Mouse (Mus musculus): ENCODE results near the gene Nfatc3. TPM values are rescaled to one million over a fixed set of nuclear protein-coding genes. Genes with fewer than 3 reads are reported as not detected.
A peak's percentile ranks its signal among the peaks of the same experiment; 100 is the strongest.

The Nfatc3 gene
- polyA plus RNA-seq, 1 experiment from 2014 or later, result 26.6 TPM

DNA sequence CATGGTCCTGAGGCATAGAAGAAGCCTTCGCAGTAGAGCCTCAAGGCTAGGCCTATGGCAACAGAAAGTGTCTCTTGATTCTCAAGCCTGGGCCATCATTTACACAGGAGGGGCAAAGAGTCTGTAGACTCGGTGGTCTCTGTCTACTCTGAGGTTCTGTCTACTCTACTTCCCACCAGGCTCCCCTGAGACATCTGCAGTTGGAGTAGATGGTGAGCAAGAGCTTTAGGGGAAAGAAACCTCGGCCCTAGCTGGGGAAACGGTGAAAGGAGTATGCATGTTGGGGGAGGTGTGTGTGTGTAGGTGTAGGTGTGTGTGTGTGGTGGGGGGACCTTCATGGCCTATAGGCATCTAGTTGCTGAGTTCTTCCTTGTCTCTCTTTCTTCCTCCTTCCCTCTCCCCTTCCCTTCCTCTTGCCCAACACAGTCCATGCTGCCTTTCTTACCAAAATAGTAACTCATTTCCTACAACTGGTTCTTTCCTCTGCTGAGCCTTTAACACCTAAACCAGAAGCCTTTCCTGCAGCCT lies 2.1 kb upstream of the Nfatc3 start:
- no peak for DNase-seq (ENCODE audit: low spot score)

DNA sequence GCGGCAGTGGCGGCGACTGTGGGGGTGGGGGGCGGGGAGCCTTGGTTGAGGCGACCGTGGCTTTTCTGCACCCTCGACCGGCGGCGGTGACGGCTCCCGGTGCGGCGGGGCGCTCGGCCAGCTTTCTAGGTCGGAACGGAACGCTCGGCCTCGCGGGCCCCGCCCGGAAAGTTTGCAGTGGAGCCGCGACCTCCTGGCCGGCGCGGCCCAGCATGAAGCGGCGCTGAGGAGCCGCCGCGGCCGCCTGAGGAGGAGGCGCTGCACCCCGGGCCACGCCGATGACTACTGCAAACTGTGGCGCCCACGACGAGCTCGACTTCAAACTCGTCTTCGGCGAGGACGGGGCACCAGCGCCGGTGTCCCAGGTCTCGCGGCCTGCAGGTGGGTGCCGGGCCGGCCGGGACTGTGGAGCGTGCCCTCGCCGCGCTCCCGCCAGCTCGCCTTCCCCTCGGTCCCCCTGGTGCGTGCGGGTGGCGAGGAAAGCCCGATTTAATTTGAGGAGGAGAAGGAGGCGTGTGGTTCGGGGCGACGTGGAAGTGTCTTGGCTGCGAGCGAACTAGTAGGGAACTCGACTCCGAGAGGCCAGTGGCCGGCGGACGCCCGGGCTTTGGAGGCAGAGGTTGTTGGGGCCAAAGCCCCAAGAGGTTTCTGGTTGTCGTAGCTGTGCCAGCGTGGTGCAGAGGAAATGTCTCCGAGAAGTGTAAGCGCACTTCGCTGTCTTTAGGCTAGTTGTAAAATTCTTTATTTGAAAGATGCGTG lies 1.2 kb downstream of the Nfatc3 start:
- DNase-seq (ENCODE audit: low spot score), result no peak

DNA sequence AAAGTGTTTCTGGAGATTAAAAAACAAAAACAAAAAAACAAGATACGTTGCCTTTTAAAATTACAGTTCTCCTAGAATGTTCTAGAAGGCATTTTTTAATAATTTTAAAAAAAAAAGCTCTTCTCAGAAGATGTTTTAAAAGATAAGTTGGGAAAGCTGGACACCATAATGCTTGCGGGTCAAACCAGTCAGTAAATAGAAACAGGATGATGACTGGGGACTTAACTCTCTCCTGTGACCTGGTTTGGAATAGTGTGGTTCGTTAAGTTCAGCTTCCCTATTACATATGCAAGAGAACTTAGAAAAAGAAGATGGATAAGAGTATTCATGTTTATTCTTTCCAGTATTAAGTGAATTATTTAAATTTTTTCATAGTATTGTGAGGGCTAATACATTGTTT lies 1.9 kb downstream of the Nfatc3 start:
- peak; percentile 21 for DNase-seq (ENCODE audit: low spot score)

DNA sequence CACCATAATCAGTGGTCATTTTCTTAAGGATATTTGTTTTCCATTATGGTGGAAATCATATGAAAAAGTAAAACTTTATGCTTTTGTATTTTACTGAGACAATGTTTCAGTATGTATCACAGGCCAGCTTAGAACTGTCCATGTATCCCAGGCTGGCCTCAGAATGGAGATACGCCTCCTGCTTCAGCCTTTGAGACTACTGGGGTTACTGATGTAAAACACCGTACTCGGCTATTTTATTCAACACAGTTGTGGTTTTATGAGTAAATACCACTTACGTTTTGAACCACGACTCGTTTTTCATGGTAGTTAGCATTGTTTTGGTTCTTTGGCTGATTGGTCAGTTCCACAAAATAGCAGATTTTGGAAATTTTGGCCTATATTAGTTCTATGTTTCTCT lies 3.0 kb downstream of the Nfatc3 start:
- DNase-seq (ENCODE audit: low spot score), result no peak

DNA sequence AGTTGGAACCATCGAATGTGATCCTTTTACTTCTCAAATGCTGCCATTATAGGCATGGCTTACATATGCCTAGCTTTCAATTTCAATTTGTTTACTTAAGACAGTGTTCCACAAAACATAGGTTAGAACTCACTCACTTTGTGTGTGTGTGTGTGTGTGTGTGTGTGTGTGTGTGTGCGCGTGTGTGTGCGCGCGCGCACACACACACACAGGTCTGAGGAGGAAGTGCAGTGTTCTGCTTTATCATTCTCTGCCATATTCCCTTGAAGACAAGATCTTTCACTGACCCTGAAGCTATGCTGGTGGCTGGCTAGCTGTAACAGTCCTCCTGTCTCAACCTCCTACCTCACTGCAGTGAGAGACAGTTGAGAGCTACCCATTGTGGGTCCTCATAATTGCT lies 4.4 kb downstream of the Nfatc3 start:
- no peak for DNase-seq (ENCODE audit: low spot score)

DNA sequence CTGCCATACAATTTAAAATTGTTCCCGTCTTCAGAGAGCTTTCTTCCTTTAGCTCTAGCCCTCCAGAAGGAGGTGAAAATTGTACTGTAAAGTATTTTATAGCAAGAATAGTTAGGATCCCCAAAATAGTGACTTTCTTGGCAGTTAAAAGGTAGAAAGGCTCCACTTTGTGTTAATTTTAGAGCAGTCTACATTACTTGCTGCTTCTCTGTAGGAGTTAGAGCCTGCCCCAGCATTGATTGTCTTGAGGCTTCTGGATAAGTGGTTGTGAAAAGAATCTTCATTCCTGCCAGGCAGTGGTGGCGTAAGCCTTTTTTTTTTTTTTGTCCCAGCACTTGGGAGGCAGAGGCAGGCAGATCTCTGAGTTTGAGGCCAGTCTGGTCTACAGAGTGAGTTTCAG lies 8.1 kb downstream of the Nfatc3 start:
- no peak for DNase-seq (ENCODE audit: low spot score)

DNA sequence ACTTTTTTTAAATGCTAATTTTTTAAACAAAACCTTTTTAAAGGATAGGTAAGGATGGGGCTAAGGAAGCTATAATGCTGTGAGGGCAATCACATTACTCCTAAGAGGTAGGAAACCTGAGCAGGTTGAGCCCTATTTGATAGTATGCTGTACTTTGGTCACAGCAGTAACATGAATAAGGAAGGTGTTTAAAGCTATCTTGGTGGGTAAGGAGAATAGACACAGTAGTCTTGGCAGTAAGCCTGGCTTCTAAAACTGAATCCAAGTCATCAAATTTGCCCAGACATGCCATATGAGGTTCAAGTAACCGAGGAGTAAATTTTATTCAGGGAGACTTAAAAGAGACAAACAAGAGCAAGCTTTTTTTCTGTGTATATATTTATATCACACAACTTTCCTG lies 10.9 kb downstream of the Nfatc3 start:
- no peak for DNase-seq (ENCODE audit: low spot score)

DNA sequence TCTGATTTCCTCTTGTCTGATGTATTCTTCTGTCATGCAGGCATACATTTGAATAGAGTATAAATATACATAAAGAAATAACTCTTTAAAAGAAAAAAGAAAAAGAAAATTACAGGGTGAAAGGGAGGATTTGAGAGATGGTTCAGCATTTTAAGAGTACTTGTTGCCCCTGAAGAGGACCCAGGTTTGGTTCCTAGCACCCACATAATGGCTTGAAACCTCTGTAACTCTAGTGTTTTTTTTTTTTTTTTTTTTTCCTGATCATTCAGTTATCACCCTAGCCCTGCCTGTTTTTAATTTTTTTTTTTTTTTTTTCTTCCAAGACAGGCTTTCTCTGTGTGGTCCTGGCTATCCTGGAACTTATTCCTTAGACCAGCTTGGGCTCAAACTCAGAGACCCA lies 13.5 kb downstream of the Nfatc3 start:
- no peak for DNase-seq (ENCODE audit: low spot score)

DNA sequence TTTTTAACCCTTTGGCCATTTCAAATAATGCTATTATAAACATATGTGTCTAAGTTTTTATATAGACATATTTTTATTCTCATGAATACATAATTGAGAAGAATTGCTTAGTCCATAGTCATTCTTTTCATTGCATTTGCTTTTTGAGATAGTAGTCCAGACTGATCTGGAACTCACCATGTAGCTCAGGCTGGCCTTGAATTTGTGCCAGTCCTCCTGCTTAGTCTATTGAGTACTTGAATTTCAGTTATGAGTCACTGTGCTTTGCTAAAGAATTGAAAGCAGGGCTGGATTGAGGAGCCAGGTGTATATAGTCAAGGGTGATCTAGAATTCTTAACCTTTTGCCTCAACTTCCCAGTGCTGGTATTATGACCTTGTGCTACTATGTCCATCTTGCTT lies 15.6 kb downstream of the Nfatc3 start:
- no peak for DNase-seq (ENCODE audit: low spot score)

DNA sequence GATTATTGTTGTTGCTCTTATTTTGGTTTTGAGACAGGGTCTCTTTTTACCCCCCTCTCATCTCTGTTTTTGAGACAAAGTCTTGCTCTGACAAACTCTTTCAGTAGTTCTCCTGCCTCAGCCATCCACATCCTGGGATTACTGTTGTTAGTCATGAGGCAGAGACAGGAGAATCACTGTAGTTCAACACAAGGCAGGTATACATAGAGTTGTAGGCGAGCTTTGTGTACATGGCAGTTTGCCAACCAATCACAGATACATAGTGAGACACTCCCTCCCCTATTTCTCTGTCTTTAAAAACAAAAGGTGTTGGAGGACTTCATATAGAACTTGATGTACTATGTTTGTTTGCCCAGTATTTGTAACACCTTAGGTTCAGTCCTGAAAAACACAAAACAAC lies 16.0 kb downstream of the Nfatc3 start:
- no peak for DNase-seq (ENCODE audit: low spot score)

DNA sequence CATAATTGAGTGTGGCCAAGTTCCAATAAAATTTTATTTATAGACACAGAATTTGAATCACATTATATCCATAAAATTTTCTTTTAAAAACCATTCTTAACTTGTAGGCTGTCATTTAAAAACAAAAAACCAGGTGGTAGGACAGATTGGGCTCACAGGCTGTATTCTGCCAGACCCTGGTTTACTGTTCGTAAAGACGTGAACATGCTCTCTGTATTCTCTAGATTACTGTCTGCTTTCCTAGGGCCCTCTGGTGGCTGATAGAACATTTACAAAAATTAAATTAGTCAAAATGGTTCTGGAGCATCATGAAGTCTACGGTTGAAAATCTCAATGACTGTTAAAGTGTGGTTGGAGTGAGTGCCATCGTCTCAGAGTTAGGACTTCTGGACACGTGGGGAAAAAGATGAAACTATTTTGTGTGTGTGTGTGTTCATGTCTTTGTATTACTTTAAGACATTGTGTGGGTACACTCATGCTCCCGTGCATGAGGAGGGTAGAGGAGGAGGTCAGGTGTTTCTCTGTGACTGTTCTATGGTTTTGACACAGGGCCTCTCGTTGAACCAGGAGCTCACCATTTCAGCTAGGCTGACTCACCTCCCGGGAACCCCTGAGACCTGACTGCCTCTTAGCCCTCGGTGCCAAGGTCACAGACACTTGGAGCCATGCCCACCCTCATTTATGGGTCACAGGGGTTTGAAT lies 16.7 kb downstream of the Nfatc3 start:
- peak; percentile 52 for DNase-seq (ENCODE audit: low spot score)

DNA sequence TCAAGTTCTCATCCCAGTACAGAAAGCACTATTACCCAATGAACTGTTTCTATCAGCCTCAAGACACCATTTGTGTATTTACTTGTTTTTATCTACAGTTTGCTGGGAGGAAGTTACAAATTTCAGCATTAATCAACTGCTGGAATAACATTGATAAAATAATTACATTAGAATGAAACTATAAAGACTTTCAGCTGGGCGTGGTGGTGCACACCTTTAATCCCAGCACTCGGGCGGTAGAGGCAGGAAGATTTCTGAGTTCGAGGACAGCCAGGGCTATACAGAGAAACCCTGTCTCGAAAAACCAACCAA lies 17.2 kb downstream of the Nfatc3 start:
- DNase-seq (ENCODE audit: low spot score), result no peak

DNA sequence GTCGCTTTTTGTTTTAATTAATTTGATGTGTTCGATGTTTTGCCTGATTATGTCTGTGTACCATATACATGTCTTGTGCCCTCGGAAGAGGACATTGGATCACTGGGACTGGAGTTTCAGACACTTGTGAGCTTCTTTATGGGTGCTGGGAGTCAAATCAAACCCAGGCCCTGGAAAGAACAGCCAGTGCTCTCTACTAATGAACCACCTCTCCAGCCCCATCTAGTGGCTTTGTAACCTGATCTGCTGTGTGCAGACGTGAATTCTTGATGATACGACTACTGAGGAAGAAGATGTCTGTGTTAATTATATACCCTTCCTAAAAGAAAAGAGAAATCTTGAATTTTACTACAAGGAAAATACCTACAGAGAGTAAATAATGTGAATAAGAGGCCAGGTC lies 18.0 kb downstream of the Nfatc3 start:
- peak; percentile 42 for DNase-seq (ENCODE audit: low spot score)

DNA sequence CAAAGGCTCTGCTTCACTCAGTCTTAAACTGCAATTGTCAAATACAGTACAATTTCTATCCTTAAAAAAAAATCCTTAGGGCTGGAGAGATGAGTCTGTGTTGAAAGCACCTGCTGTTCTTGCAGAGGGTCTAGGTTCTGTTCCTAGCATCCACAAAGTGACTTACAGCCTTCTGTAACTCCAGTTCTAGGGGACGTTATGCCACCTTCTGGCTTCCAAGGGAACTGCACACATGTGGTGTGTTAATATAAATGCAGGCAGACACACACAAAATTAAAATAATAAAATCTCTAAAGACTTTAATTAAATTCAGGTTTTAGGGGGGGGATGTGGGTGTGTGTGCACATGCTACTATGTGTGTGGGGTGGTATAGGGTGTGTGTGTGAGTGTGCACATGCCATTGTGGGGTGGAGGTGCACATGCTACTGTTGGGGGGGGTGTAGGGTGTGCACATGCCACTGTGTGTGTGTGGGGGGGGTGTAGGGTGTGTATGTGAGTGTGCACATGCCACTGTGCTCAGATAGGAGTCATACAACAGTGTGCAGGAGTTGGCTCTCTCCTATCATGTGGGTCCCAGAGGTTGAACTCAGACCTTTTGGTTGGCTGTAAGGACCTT lies 18.9 kb downstream of the Nfatc3 start:
- no peak for DNase-seq (ENCODE audit: low spot score)

DNA sequence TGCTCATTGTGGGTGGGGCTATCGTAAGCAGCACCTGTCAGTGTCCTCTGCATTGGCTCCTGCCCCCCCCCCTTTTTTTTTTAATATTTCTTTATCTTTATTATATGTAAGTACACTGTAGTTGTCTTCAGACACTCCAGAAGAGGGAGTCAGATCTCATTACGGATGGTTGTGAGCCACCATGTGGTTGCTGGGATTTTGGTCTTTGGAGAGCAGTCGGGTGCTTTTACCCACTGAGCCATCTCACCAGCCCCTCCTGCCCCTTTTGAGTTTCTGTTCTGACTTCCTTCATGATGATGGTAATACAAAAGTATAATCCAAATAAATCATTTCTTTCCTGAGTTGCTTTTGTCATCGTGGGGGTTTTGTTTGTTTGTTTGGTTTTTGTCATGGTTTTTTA lies 43.7 kb downstream of the Nfatc3 start:
- no peak for DNase-seq (ENCODE audit: low spot score)

DNA sequence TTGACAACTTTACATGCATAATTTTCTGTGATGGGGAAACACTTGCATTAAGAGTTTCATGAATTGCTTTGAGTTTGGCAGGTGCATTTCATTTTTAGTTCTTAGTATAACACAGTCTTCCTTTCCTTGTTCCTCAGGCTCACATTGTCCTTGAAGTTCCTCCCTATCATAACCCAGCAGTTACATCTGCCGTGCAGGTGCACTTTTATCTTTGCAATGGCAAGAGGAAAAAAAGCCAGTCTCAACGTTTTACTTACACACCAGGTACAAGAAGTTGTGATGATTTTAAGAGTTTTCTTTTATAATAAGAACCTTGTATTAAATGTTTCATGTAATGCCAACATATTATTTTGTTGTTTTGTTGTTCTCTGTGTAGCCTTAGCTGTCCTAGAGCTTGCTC lies 45.2 kb downstream of the Nfatc3 start:
- peak; percentile 79 for DNase-seq (ENCODE audit: low spot score)

DNA sequence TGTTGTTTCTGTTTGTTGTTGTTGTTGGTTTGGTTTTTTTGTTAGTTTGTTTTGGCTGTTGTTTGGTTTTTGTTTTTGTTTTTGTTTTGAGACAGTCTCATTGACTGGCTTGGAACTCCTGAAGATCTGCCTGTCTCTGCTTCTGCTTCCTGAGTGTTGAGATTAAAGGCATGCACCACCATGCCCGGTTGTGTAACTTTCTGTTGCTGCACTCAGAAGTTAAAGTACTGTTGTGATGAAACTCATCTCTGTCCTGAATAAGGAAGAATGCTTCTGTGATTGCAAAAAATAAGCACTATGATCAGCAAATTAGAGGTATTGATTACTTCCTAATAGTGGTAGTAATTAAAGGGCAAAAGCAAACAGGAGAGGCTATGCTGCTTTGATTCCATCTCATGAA lies 47.6 kb downstream of the Nfatc3 start:
- DNase-seq (ENCODE audit: low spot score), result no peak

DNA sequence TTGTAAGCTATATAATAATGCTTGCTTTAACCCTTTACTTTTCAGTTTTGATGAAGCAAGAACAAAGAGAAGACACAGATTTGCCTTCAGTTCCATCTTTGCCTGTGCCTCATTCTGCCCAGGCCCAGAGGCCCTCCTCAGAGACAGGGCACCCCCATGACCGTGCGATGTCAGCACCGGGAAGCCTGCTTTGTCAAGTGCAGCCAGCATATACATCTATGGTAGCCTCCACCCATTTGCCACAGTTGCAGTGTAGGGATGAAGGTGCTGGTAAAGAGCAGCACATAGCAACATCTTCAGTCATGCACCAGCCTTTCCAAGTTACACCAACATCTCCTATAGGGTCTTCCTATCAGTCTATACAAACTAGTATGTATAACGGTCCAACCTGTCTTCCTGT lies 49.4 kb downstream of the Nfatc3 start:
- no peak for DNase-seq (ENCODE audit: low spot score)

DNA sequence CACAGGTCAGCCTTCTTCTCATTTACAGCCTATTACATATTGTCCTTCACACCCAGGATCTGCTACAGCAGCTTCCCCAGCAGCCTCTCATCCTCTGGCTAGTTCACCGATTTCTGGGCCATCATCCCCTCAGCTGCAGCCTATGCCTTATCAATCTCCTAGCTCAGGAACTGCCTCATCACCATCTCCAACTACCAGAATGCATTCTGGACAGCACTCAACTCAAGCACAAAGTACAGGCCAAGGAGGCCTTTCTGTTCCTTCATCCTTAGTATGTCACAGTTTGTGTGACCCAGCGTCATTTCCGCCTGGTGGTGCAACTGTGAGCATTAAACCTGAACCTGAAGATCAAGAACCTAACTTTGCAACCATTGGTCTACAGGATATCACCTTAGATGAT lies 50.1 kb downstream of the Nfatc3 start:
- DNase-seq (ENCODE audit: low spot score), result no peak

DNA sequence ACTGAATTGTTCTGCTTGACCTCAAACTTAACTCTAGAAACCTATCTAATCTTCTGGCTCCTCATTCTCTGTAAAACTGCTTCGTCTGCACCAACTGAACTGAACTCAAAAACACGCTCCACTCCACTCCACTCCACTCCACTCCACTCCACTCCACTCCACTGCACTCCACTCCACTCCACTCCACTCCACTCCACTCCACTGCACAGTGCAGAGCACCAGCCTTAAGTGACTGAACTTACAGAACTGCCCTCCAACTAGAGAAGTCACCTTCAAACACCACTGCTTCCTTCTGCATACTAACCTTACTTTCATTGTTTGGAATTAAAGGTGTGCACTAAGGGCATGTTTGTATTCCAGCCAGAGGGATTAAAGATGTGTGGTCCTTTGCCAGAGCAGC lies 53.4 kb downstream of the Nfatc3 start:
- peak; percentile 65 for DNase-seq (ENCODE audit: low spot score)

DNA sequence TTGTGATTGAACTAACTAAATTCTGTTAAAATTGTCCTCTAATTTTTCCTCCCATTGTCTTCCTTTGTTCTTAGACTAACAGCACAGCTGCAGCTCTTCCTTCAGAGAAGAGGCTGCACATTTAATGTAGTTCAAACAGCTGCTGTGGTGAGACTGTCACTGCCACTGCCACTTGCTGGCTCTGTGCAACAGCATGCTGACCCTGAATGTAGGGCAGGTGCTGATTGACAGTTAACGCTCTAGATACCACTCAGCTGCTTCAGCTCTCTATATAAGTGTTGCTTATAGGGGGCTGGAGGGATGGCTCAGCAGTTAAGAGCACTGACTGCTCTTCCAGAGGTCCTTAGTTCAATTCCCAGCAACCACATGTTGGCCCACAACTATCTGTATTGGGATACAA lies 53.9 kb downstream of the Nfatc3 start:
- DNase-seq (ENCODE audit: low spot score), result peak; percentile 93

DNA sequence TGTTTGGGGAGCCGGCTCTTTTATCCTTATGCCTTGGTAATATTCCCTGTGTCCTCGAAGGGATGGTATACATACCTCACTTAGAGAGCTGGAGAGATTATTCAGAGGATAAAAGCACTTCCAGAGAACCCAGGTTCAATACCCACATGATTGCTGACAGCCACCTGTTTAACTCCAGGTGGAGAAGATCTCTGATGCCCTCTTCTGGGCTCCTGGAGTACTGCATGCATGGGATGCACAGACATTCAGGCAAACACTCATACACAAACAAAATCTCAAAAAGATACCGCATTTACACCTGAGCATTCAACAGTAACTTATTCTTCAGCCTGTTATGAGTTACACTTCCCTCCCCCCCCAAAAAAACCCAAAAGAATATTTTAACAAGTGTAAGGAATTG lies 57.3 kb downstream of the Nfatc3 start:
- DNase-seq (ENCODE audit: low spot score), result peak; percentile 84

DNA sequence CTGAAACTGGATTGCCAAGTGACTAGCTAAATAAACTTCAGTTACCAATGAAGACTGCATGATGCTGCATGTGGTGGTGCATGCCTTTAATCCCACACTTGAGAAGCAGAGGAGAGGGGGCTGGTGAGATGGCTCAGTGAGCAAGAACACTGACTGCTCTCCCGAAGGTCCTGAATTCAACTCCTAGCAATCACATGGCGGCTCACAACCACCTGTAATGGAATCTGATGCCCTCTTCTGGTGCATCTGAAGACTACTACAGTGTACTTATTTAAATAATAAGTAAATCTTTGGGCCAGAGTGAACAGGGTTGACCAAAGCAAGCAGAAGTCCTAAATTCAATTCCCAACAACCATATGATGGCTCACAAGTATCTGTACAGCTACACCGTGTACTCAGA lies 64.8 kb downstream of the Nfatc3 start:
- DNase-seq (ENCODE audit: low spot score), result no peak

Data from thymus, postnatal 0 days (tissue).